Mouse (Mus musculus) spleen, adult 2 months (tissue): Measurements from ENCODE around the gene Tmem54. TPM values are rescaled to one million over a fixed set of nuclear protein-coding genes. Genes with fewer than 3 reads are reported as not detected.

Experiments
- DNase-seq, 2 experiments: peaks; one replicate each; pipeline versions ENCODE4 v3.0.0 to v3.0.0-alpha.2; 2012 to 2021; ENCODE audit warnings: low spot score in 2 of 2, low read depth in 1 of 2
- H3K27ac ChIP-seq: fragments of 200-500 bp; 2 replicates; pipeline ENCODE4 v1.5.1; 2012; ENCODE audit warnings: low read length, inconsistent platforms; ENCODE audit not compliant: insufficient read depth
- H3K27me3 ChIP-seq: fragments of 200-500 bp; 2 replicates; pipeline ENCODE4 v1.6.1; 2012; ENCODE audit warnings: mild to moderate bottlenecking, moderate library complexity, low read length, inconsistent platforms; ENCODE audit not compliant: control insufficient read depth, insufficient read depth
- H3K36me3 ChIP-seq: fragments of 200-500 bp; 2 replicates; pipeline ENCODE4 v1.6.1; 2012; ENCODE audit warnings: mild to moderate bottlenecking, low read length, inconsistent platforms; ENCODE audit not compliant: control insufficient read depth, insufficient read depth
- H3K4me1 ChIP-seq: fragments of 200-500 bp; 2 replicates; pipeline ENCODE4 v1.6.1; 2011; ENCODE audit warnings: inconsistent platforms; ENCODE audit not compliant: control insufficient read depth, insufficient read depth, insufficient read length
- H3K4me3 ChIP-seq: fragments of 200-500 bp; 2 replicates; pipeline ENCODE4 v1.5.1; 2011; ENCODE audit warnings: mild to moderate bottlenecking, inconsistent platforms; ENCODE audit not compliant: insufficient read depth, insufficient read length; ENCODE audit errors: extremely low read depth
- CTCF ChIP-seq: fragments of 200-500 bp; IDR thresholded peaks from 2 replicates; pipeline ENCODE4 v1.5.1; 2011; ENCODE audit warnings: mild to moderate bottlenecking, inconsistent platforms; ENCODE audit not compliant: insufficient read depth, insufficient read length, insufficient replicate concordance; ENCODE audit errors: extremely low read depth
- POLR2A ChIP-seq: fragments of 200-500 bp; IDR thresholded peaks from 2 replicates; pipeline ENCODE4 v1.6.1; 2011; ENCODE audit warnings: low read depth, low read length, inconsistent platforms
- WGBS: fragments of 180-500 bp; shearing (Covaris S2); methylation state at CpG from one replicate; pipeline ENCODE4 v1.1.7; 2018; 5-methylcytosine and 5-hydroxymethylcytosine counted together
- polyA plus RNA-seq: library from polyadenylated mRNA; depleted of rRNA; stranded (reverse); fragments of >200 nt; gene quantifications from 2 replicates; pipeline ENCODE4 v1.2.3, GENCODE M21; 2012

Tmem54 gene
- polyA plus RNA-seq, 1 experiment: 0.60 TPM

GRCm38 (mm10) chr4:129095276-129095675 lies 10.1 kb upstream of the Tmem54 start:
- no peaks in the 10 kb centered on the region for H3K27me3 ChIP-seq
- TF ChIP-seq POLR2A: no peak
- TF ChIP-seq CTCF: no peak
- 32% methylated on average over 15 of the region's 15 CpGs for WGBS

GRCm38 (mm10) chr4:129097006-129097405 lies 8.3 kb upstream of the Tmem54 start:
- 70% methylated on average over 7 of the region's 7 CpGs for WGBS
- no peaks in the 10 kb centered on the region for H3K4me1 ChIP-seq
- no peaks in the 10 kb centered on the region for H3K36me3 ChIP-seq
- H3K4me3 ChIP-seq: no peak overlapping the region
- DNase-seq: no peak
- H3K27me3 ChIP-seq: no peaks in the 10 kb centered on the region
- TF ChIP-seq POLR2A (no peak), CTCF (no peak)
- no peak overlapping the region for H3K27ac ChIP-seq

More at GRCm38 (mm10) chr4:129095276-129095675, 10.1 kb upstream of the Tmem54 start:
- DNase-seq: no peak
- Histone ChIP-seq H3K27ac (no peak overlapping the region), H3K4me1 (no peaks in the 10 kb centered on the region), H3K36me3 (no peaks in the 10 kb centered on the region), H3K4me3 (no peak overlapping the region)

GRCm38 (mm10) chr4:129102133-129102829 lies 3.1 kb upstream of the Tmem54 start:
- Histone ChIP-seq H3K27ac (no peak overlapping the region), H3K4me1 (no peaks in the 10 kb centered on the region; the same call in 1 of the 2 replicates), H3K4me3 (no peak overlapping the region), H3K36me3 (no peaks in the 10 kb centered on the region), H3K27me3 (no peaks in the 10 kb centered on the region)
- WGBS: 74% methylated on average over 14 of the region's 14 CpGs
- DNase-seq: no peak
- TF ChIP-seq POLR2A (no peak), CTCF (no peak)

- H3K4me3 ChIP-seq: no peak overlapping the region
- TF ChIP-seq POLR2A: no peak
- TF ChIP-seq CTCF: no peak
- 48% methylated on average over 9 of the region's 9 CpGs for WGBS
Observed at GRCm38 (mm10) chr4:129106073-129106472, 725 bp downstream of the Tmem54 start.

GRCm38 (mm10) chr4:129107348-129107899 lies 2.1 kb downstream of the Tmem54 start:
- H3K27ac ChIP-seq: no peak overlapping the region
- TF ChIP-seq POLR2A (no peak), CTCF (no peak)
- no peak for DNase-seq
- no peaks in the 10 kb centered on the region; the same call in 1 of the 2 replicates for H3K4me1 ChIP-seq
- H3K27me3 ChIP-seq: no peaks in the 10 kb centered on the region
- no peak overlapping the region for H3K4me3 ChIP-seq
- 54% methylated on average over 10 of the region's 10 CpGs for WGBS
- no peaks in the 10 kb centered on the region for H3K36me3 ChIP-seq

More at GRCm38 (mm10) chr4:129106073-129106472, 725 bp downstream of the Tmem54 start:
- DNase-seq: no peak
- Histone ChIP-seq H3K27ac (no peak overlapping the region), H3K27me3 (no peaks in the 10 kb centered on the region), H3K36me3 (no peaks in the 10 kb centered on the region), H3K4me1 (no peaks in the 10 kb centered on the region; the same call in 1 of the 2 replicates)

GRCm38 (mm10) chr4:129108624-129109023 lies 3.3 kb downstream of the Tmem54 start:
- Histone ChIP-seq H3K27me3 (no peaks in the 10 kb centered on the region), H3K27ac (no peak overlapping the region), H3K4me3 (no peak overlapping the region), H3K4me1 (no peaks in the 10 kb centered on the region; the same call in 1 of the 2 replicates), H3K36me3 (no peaks in the 10 kb centered on the region)
- DNase-seq: no peak
- TF ChIP-seq POLR2A (no peak), CTCF (no peak)
- 86% methylated on average over 7 of the region's 7 CpGs for WGBS

GRCm38 (mm10) chr4:129110804-129111203 lies 5.5 kb downstream of the Tmem54 start:
- no peaks in the 10 kb centered on the region for H3K36me3 ChIP-seq
- no peaks in the 10 kb centered on the region for H3K4me1 ChIP-seq
- H3K27ac ChIP-seq: no peak overlapping the region
- TF ChIP-seq POLR2A (no peak), CTCF (no peak)
- 86% methylated on average over 6 of the region's 6 CpGs for WGBS
- H3K4me3 ChIP-seq: no peak overlapping the region
- H3K27me3 ChIP-seq: no peaks in the 10 kb centered on the region
- no peak for DNase-seq
